Mouse (Mus musculus) ovary, postnatal 10 days (tissue): ENCODE data around the gene Kctd18.
"Not testable (repeated sequence)": the region's sequence is repeated elsewhere in the genome, so short reads cannot be mapped to it uniquely, and the experiment has no call there.

Source experiments
- DNase-seq: peaks from one replicate; pipeline ENCODE4 v3.0.0; 2022; ENCODE audit warnings: low spot score

Gene Kctd18

GRCm38 (mm10) chr1:58018856-58019255 lies at the start of gene Kctd18:
Gene Kctd18 (minus strand): TSS chr1:58018956.
- DNase-seq = no peak

GRCm38 (mm10) chr1:58065606-58066005 lies 46.9 kb upstream of the Kctd18 start:
- no peak for DNase-seq

- DNase-seq = no peak
Observed at GRCm38 (mm10) chr1:58065151-58065550, 46.4 kb upstream of the Kctd18 start.

- DNase-seq = no peak
Observed at GRCm38 (mm10) chr1:58062131-58062530, 43.4 kb upstream of the Kctd18 start.

- DNase-seq = no peak
Observed at GRCm38 (mm10) chr1:58058846-58059245, 40.1 kb upstream of the Kctd18 start.

- DNase-seq = no peak
Observed at GRCm38 (mm10) chr1:58056939-58057338, 38.2 kb upstream of the Kctd18 start.

GRCm38 (mm10) chr1:58056074-58056807 lies 37.5 kb upstream of the Kctd18 start:
- no peak for DNase-seq

GRCm38 (mm10) chr1:58055598-58055997 lies 36.8 kb upstream of the Kctd18 start:
- DNase-seq = no peak

- DNase-seq = no peak
Observed at GRCm38 (mm10) chr1:58049126-58049525, 30.4 kb upstream of the Kctd18 start.

- no peak for DNase-seq
Observed at GRCm38 (mm10) chr1:58046721-58047290, 28.1 kb upstream of the Kctd18 start.

- DNase-seq = no peak
Observed at GRCm38 (mm10) chr1:58045546-58045945, 26.8 kb upstream of the Kctd18 start.

GRCm38 (mm10) chr1:58045076-58045475 lies 26.3 kb upstream of the Kctd18 start:
- DNase-seq = no peak

- DNase-seq = not testable (repeated sequence)
Observed at GRCm38 (mm10) chr1:58037306-58037705, 18.6 kb upstream of the Kctd18 start.

- DNase-seq = peak; percentile 18
Observed at GRCm38 (mm10) chr1:58031160-58031769, 12.5 kb upstream of the Kctd18 start.

- peak; percentile 29 for DNase-seq
Observed at GRCm38 (mm10) chr1:58030156-58030871, 11.6 kb upstream of the Kctd18 start.

- peak; percentile 29 for DNase-seq
Observed at GRCm38 (mm10) chr1:58029636-58030117, 10.9 kb upstream of the Kctd18 start, which contains the start of gene Aox1. Gene Aox1 (plus strand): TSS chr1:58029931.

- no peak for DNase-seq
Observed at GRCm38 (mm10) chr1:58027707-58028106, 9.0 kb upstream of the Kctd18 start.

GRCm38 (mm10) chr1:58006388-58006787 lies 12.4 kb downstream of the Kctd18 start:
- DNase-seq = not testable (repeated sequence)

GRCm38 (mm10) chr1:57998146-57998545 lies 20.6 kb downstream of the Kctd18 start:
- DNase-seq = no peak

GRCm38 (mm10) chr1:57996133-57996615 lies 22.6 kb downstream of the Kctd18 start:
- no peak for DNase-seq

GRCm38 (mm10) chr1:57995432-57996132 lies 23.2 kb downstream of the Kctd18 start, which contains the start of gene Sgo2a:
Gene Sgo2a (plus strand): TSS chr1:57995971.
- DNase-seq = peak; percentile 67
